Mouse (Mus musculus) intestine, postnatal 0 days (tissue): ENCODE measurements around the gene Galnt7. TPM values are rescaled to one million over a fixed set of nuclear protein-coding genes. Genes with fewer than 3 reads are reported as not detected.
A peak's percentile ranks its signal among the peaks of the same experiment; 100 is the strongest.

Experiments
- ATAC-seq: fragments of 200-750 bp; cut with Nextera tagmentation; 2 replicates; pipeline ENCODE4 v1.8.0; 2017; ENCODE audit warnings: mild to moderate bottlenecking, moderate TSS enrichment, moderate library complexity
- H3K27ac ChIP-seq: fragments of 300-500 bp; sonication (generic); 2 replicates; pipeline ENCODE4 v1.5.1; 2014; ENCODE audit warnings: mild to moderate bottlenecking, low read depth, low read length, moderate library complexity
- H3K27me3 ChIP-seq: fragments of 300-500 bp; sonication (generic); replicated peaks from 2 replicates; pipeline ENCODE4 v1.6.1; 2014; ENCODE audit warnings: low read length, mixed read lengths; ENCODE audit not compliant: control insufficient read depth, insufficient read depth
- H3K36me3 ChIP-seq: fragments of 300-500 bp; sonication (generic); 2 replicates; pipeline ENCODE4 v1.6.1; 2014; ENCODE audit warnings: mild to moderate bottlenecking, moderate library complexity; ENCODE audit not compliant: control insufficient read depth, insufficient read depth
- H3K4me1 ChIP-seq: fragments of 300-500 bp; sonication (generic); replicated peaks from 2 replicates; pipeline ENCODE4 v1.6.1; 2014; ENCODE audit warnings: antibody characterized with exemption, low read length, mixed read lengths; ENCODE audit not compliant: control insufficient read depth, insufficient read depth
- H3K4me2 ChIP-seq: fragments of 300-500 bp; sonication (generic); replicated peaks from 2 replicates; pipeline ENCODE4 v1.6.1; 2014; ENCODE audit warnings: low read depth, mild to moderate bottlenecking, moderate library complexity
- H3K4me3 ChIP-seq: fragments of 300-500 bp; sonication (generic); 2 replicates; pipeline ENCODE4 v1.5.1; 2014; ENCODE audit warnings: low read depth, low read length
- H3K9ac ChIP-seq: fragments of 300-500 bp; sonication (generic); 2 replicates; pipeline ENCODE4 v1.6.1; 2014; ENCODE audit warnings: mild to moderate bottlenecking, low read depth, low read length
- H3K9me3 ChIP-seq: fragments of 300-500 bp; sonication (generic); 2 replicates; pipeline ENCODE4 v1.6.1; 2016; ENCODE audit warnings: mixed run types; ENCODE audit not compliant: control insufficient read depth
- CTCF ChIP-seq: sonication (generic); IDR thresholded peaks from 2 replicates; pipeline ENCODE4 v1.5.1; 2016; ENCODE audit warnings: low read depth, mild to moderate bottlenecking, control low read depth, antibody characterized with exemption, moderate library complexity
- WGBS: fragments of 180-500 bp; shearing (Covaris S2); extraction: QIAGEN DNeasy Blood & Tissue Kit; methylation state at CpG from one replicate; pipeline ENCODE4 v1.1.7; 2014; 5-methylcytosine and 5-hydroxymethylcytosine counted together
- polyA plus RNA-seq: library from polyadenylated mRNA; unstranded; fragments of >200 nt; fragmentation: Nextera tagmentation; extraction: Ambion mirVana; gene quantifications from 2 replicates; pipeline ENCODE4 v1.2.1, GENCODE M21; 2015

Galnt7 gene
- polyA plus RNA-seq, 1 experiment from 2014 or later = 20.2 TPM

GRCm38 (mm10) chr8:57647566-57647965 is 5.3 kb downstream of the Galnt7 start:
- Histone ChIP-seq H3K27ac (no peak overlapping the region), H3K9ac (no peak overlapping the region), H3K4me3 (no peak overlapping the region), H3K9me3 (no peaks in the 10 kb centered on the region), H3K27me3 (no peaks in the 10 kb centered on the region), H3K36me3 (peaks cover 9% of the 10 kb centered on the region; the same call in 1 of the 2 replicates), H3K4me1 (peaks cover 9% of the 10 kb centered on the region; the same call in 1 of the 2 replicates), H3K4me2 (no peak overlapping the region; the same call in 1 of the 2 replicates)
- 33% methylated on average over 3 of the region's 3 CpGs for WGBS
- no peak for ATAC-seq
- no peak for TF ChIP-seq CTCF

GRCm38 (mm10) chr8:57644281-57644680 is 8.6 kb downstream of the Galnt7 start:
- TF ChIP-seq CTCF = no peak
- H3K9ac ChIP-seq = no peak overlapping the region
- ATAC-seq = no peak
- H3K27me3 ChIP-seq = no peaks in the 10 kb centered on the region
- 42% methylated on average over 6 of the region's 6 CpGs for WGBS
- H3K4me1 ChIP-seq = peaks cover 8% of the 10 kb centered on the region; the same call in 1 of the 2 replicates
- no peak overlapping the region for H3K4me3 ChIP-seq
- no peak overlapping the region for H3K4me2 ChIP-seq
- no peak overlapping the region for H3K27ac ChIP-seq
- peaks cover 9% of the 10 kb centered on the region; the same call in 1 of the 2 replicates for H3K36me3 ChIP-seq
- H3K9me3 ChIP-seq = no peaks in the 10 kb centered on the region

- Histone ChIP-seq H3K36me3 (peaks cover 9% of the 10 kb centered on the region; the same call in 1 of the 2 replicates), H3K4me1 (0 out of 2 replicates have a peak, but pooled peaks cover 3% of the 10 kb centered on the region), H3K27me3 (no peaks in the 10 kb centered on the region), H3K4me3 (no peak overlapping the region), H3K9me3 (no peaks in the 10 kb centered on the region), H3K27ac (no peak overlapping the region), H3K9ac (no peak overlapping the region), H3K4me2 (no peak overlapping the region)
- ATAC-seq = no peak
- TF ChIP-seq CTCF = no peak
- 84% methylated on average over 5 of the region's 5 CpGs for WGBS
Observed at GRCm38 (mm10) chr8:57642722-57643121, 10.1 kb downstream of the Galnt7 start.

- ATAC-seq = no peak
- Histone ChIP-seq H3K4me3 (no peak overlapping the region), H3K4me1 (no peaks in the 10 kb centered on the region), H3K27ac (no peak overlapping the region), H3K27me3 (no peaks in the 10 kb centered on the region), H3K9ac (no peak overlapping the region), H3K9me3 (no peaks in the 10 kb centered on the region), H3K36me3 (no peaks in the 10 kb centered on the region), H3K4me2 (no peak overlapping the region)
- WGBS = 76% methylated on average over 6 of the region's 6 CpGs
- no peak for TF ChIP-seq CTCF
Observed at GRCm38 (mm10) chr8:57638925-57639324, 13.9 kb downstream of the Galnt7 start.

GRCm38 (mm10) chr8:57637599-57638280 is 15.1 kb downstream of the Galnt7 start:
- no peak overlapping the region for H3K27ac ChIP-seq
- TF ChIP-seq CTCF = no peak
- H3K9ac ChIP-seq = no peak overlapping the region
- H3K36me3 ChIP-seq = no peaks in the 10 kb centered on the region
- H3K4me3 ChIP-seq = no peak overlapping the region
- no peak for ATAC-seq
- no peak overlapping the region for H3K4me2 ChIP-seq
- WGBS = 88% methylated on average over 15 of the region's 15 CpGs
- H3K4me1 ChIP-seq = no peaks in the 10 kb centered on the region
- H3K27me3 ChIP-seq = no peaks in the 10 kb centered on the region
- H3K9me3 ChIP-seq = no peaks in the 10 kb centered on the region

- ATAC-seq = no peak
- Histone ChIP-seq H3K4me3 (no peak overlapping the region), H3K9me3 (no peaks in the 10 kb centered on the region), H3K36me3 (no peaks in the 10 kb centered on the region), H3K4me1 (no peaks in the 10 kb centered on the region), H3K27ac (no peak overlapping the region; the same call in 1 of the 2 replicates), H3K4me2 (0 out of 2 replicates have a peak overlapping the region, but pooled peaks have one; percentile 13), H3K9ac (no peak overlapping the region), H3K27me3 (no peaks in the 10 kb centered on the region)
- WGBS = 78% methylated on average over 11 of the region's 11 CpGs
- TF ChIP-seq CTCF = no peak
Observed at GRCm38 (mm10) chr8:57636698-57637097, 16.1 kb downstream of the Galnt7 start.
